Mouse (Mus musculus) lung, adult 2 months (tissue): ENCODE results near the gene Fbxl17.

Experiments
- CTCF ChIP-seq: fragments of 200-500 bp; IDR thresholded peaks from 2 replicates; pipeline ENCODE4 v1.5.1; 2011; ENCODE audit warnings: mild to moderate bottlenecking, low read length, control low read depth; ENCODE audit not compliant: insufficient read depth
- POLR2A ChIP-seq: fragments of 200-500 bp; IDR thresholded peaks from 2 replicates; pipeline ENCODE4 v1.6.1; 2011; ENCODE audit warnings: low read depth, mild to moderate bottlenecking, control low read depth, low read length, borderline replicate concordance; ENCODE audit errors: extremely low read depth

- TF ChIP-seq CTCF (no peak), POLR2A (no peak)
These were observed 88.3 kb downstream of the Fbxl17 start for GRCm38 (mm10) chr17:63411564-63411963.
